Mouse (Mus musculus): ENCODE results near the gene Vmn1r221. TPM values are rescaled to one million over a fixed set of nuclear protein-coding genes. Genes with fewer than 3 reads are reported as not detected.
"Not testable (repeated sequence)": the region's sequence is repeated elsewhere in the genome, so short reads cannot be mapped to it uniquely, and the experiment has no call there.

The Vmn1r221 gene
- total RNA-seq (2014; rRNA removed) (not detected in 2 replicates), polyA plus RNA-seq (2012; rRNA removed) (not detected in 2 replicates)

GRCm38 (mm10) chr13:23213827-23214226, at the start of gene Vmn1r221:
TSS of gene Vmn1r221 (plus strand) at chr13:23214127.
- WGBS: 77% methylated on average over 2 of the region's 2 CpGs
- not testable (repeated sequence) for H3K4me3 ChIP-seq (ENCODE audit: insufficient read depth, low read depth, low read length); H3K79me2 ChIP-seq (ENCODE audit: control insufficient read depth, insufficient read depth, low read length)

GRCm38 (mm10) chr13:23166471-23166870, 47.5 kb upstream of the Vmn1r221 start:
- WGBS: 74% methylated on average over 4 of the region's 4 CpGs
- H3K4me1 ChIP-seq (ENCODE audit: control insufficient read depth, insufficient read depth, low read length); H3K79me2 ChIP-seq (ENCODE audit: control insufficient read depth, insufficient read depth, low read length); H3K9ac ChIP-seq (ENCODE audit: low read depth, low read length); H3K36me3 ChIP-seq (ENCODE audit: control insufficient read depth, insufficient read depth, low read length); H3K27me3 ChIP-seq (ENCODE audit: control insufficient read depth, insufficient read depth, low read length); DNase-seq (ENCODE audit: extremely low read depth, low read depth, low spot score); H3K4me3 ChIP-seq (ENCODE audit: insufficient read depth, low read depth, low read length); H3K27ac ChIP-seq (replicated peaks; ENCODE audit: insufficient read depth, low read depth, low read length): not testable (repeated sequence)

More at GRCm38 (mm10) chr13:23213827-23214226, at the start of gene Vmn1r221:
- H3K36me3 ChIP-seq (ENCODE audit: control insufficient read depth, insufficient read depth, low read length); H3K9ac ChIP-seq (ENCODE audit: low read depth, low read length); DNase-seq (ENCODE audit: extremely low read depth, low read depth, low spot score); H3K27ac ChIP-seq (replicated peaks; ENCODE audit: insufficient read depth, low read depth, low read length); H3K27me3 ChIP-seq (ENCODE audit: control insufficient read depth, insufficient read depth, low read length); H3K4me1 ChIP-seq (ENCODE audit: control insufficient read depth, insufficient read depth, low read length): not testable (repeated sequence)

- no peak within 1 kb of the TSS for H3K4me3 ChIP-seq (ENCODE audit: insufficient read depth, low read depth, low read length)
- no peak for TF ChIP-seq POLR2A (IDR thresholded peaks at IDR 0.05; ENCODE audit: extremely low read depth, insufficient read depth, low read length)
- TF ChIP-seq CTCF (IDR thresholded peaks at IDR 0.05; ENCODE audit: low read depth, low read length): no peak
- no peak within 1 kb of the TSS for H3K27ac ChIP-seq (replicated peaks; ENCODE audit: insufficient read depth, low read depth, low read length)
- no peaks in the 10 kb centered on the region for H3K4me1 ChIP-seq (ENCODE audit: control insufficient read depth, insufficient read depth, low read length)
- 84% methylated on average over 2 of the region's 2 CpGs for WGBS
- no peak within 1 kb of the TSS for H3K9ac ChIP-seq (ENCODE audit: low read depth, low read length)
- H3K36me3 ChIP-seq (ENCODE audit: control insufficient read depth, insufficient read depth, low read length): no peaks in the 10 kb centered on the region
- no peaks in the 10 kb centered on the region for H3K27me3 ChIP-seq (ENCODE audit: control insufficient read depth, insufficient read depth, low read length)
- no peaks in the 10 kb centered on the region for H3K79me2 ChIP-seq (ENCODE audit: control insufficient read depth, insufficient read depth, low read length)
- DNase-seq (ENCODE audit: extremely low read depth, low read depth, low spot score): no peak
Measured at GRCm38 (mm10) chr13:23187875-23188274, 26.1 kb upstream of the Vmn1r221 start, which contains the start of gene Vmn1r220. TSS of gene Vmn1r220 (minus strand) at chr13:23187975.

GRCm38 (mm10) chr13:23203885-23204284, 10.0 kb upstream of the Vmn1r221 start:
- not testable (repeated sequence) for H3K4me3 ChIP-seq (ENCODE audit: insufficient read depth, low read depth, low read length); H3K4me1 ChIP-seq (ENCODE audit: control insufficient read depth, insufficient read depth, low read length); H3K27me3 ChIP-seq (ENCODE audit: control insufficient read depth, insufficient read depth, low read length); H3K36me3 ChIP-seq (ENCODE audit: control insufficient read depth, insufficient read depth, low read length); H3K79me2 ChIP-seq (ENCODE audit: control insufficient read depth, insufficient read depth, low read length); H3K27ac ChIP-seq (replicated peaks; ENCODE audit: insufficient read depth, low read depth, low read length); H3K9ac ChIP-seq (ENCODE audit: low read depth, low read length)
- 17% methylated on average over 1 of the region's 1 CpGs for WGBS
- DNase-seq (ENCODE audit: extremely low read depth, low read depth, low spot score): peak; percentile 53

- H3K27ac ChIP-seq (replicated peaks; ENCODE audit: insufficient read depth, low read depth, low read length); H3K9ac ChIP-seq (ENCODE audit: low read depth, low read length); DNase-seq (ENCODE audit: extremely low read depth, low read depth, low spot score); H3K27me3 ChIP-seq (ENCODE audit: control insufficient read depth, insufficient read depth, low read length); H3K4me1 ChIP-seq (ENCODE audit: control insufficient read depth, insufficient read depth, low read length); H3K4me3 ChIP-seq (ENCODE audit: insufficient read depth, low read depth, low read length); H3K79me2 ChIP-seq (ENCODE audit: control insufficient read depth, insufficient read depth, low read length); H3K36me3 ChIP-seq (ENCODE audit: control insufficient read depth, insufficient read depth, low read length): not testable (repeated sequence)
Measured at GRCm38 (mm10) chr13:23235847-23236246, 21.9 kb downstream of the Vmn1r221 start, which contains the start of gene Vmn1r222. TSS of gene Vmn1r222 (minus strand) at chr13:23235947.

GRCm38 (mm10) chr13:23246834-23247233, 32.9 kb downstream of the Vmn1r221 start, which contains the start of gene Vmn1r223:
TSS of gene Vmn1r223 (plus strand) at chr13:23247134.
- not testable (repeated sequence) for H3K36me3 ChIP-seq (ENCODE audit: control insufficient read depth, insufficient read depth, low read length); DNase-seq (ENCODE audit: extremely low read depth, low read depth, low spot score); H3K9ac ChIP-seq (ENCODE audit: low read depth, low read length); H3K4me3 ChIP-seq (ENCODE audit: insufficient read depth, low read depth, low read length); H3K27ac ChIP-seq (replicated peaks; ENCODE audit: insufficient read depth, low read depth, low read length); H3K4me1 ChIP-seq (ENCODE audit: control insufficient read depth, insufficient read depth, low read length); H3K79me2 ChIP-seq (ENCODE audit: control insufficient read depth, insufficient read depth, low read length); H3K27me3 ChIP-seq (ENCODE audit: control insufficient read depth, insufficient read depth, low read length)
- WGBS: 79% methylated on average over 1 of the region's 1 CpGs

All from liver, adult 2 months (tissue).